Mouse (Mus musculus) lung, postnatal 0 days (tissue): Measurements from ENCODE around the gene Mrpl28. TPM values are rescaled to one million over a fixed set of nuclear protein-coding genes. Genes with fewer than 3 reads are reported as not detected.

Experiments
- ATAC-seq: fragments of 200-750 bp; cut with Nextera tagmentation; 2 replicates; pipeline ENCODE4 v1.8.0; 2017; ENCODE audit warnings: moderate library complexity
- DNase-seq: peaks from one replicate; pipeline ENCODE4 v3.0.0-alpha.2; 2016; ENCODE audit warnings: low spot score
- H3K27ac ChIP-seq: fragments of 300-500 bp; sonication (generic); 2 replicates; pipeline ENCODE4 v1.5.1; 2014; ENCODE audit warnings: antibody characterized with exemption, mild to moderate bottlenecking, low read length, mixed read lengths
- H3K27me3 ChIP-seq: fragments of 300-500 bp; sonication (generic); replicated peaks from 2 replicates; pipeline ENCODE4 v1.6.1; 2014; ENCODE audit warnings: low read length, mixed read lengths; ENCODE audit not compliant: insufficient read depth
- H3K36me3 ChIP-seq: fragments of 300-500 bp; sonication (generic); 2 replicates; pipeline ENCODE4 v1.6.1; 2014; ENCODE audit warnings: low read length, mixed read lengths; ENCODE audit not compliant: insufficient read depth
- H3K4me1 ChIP-seq: fragments of 300-500 bp; sonication (generic); 2 replicates; pipeline ENCODE4 v1.6.1; 2014; ENCODE audit warnings: antibody characterized with exemption, low read depth, low read length, mixed read lengths; ENCODE audit not compliant: insufficient read depth
- H3K4me2 ChIP-seq: fragments of 300-500 bp; sonication (generic); replicated peaks from 2 replicates; pipeline ENCODE4 v1.6.1; 2014; ENCODE audit warnings: low read depth, mild to moderate bottlenecking, low read length, moderate library complexity, mixed read lengths
- H3K4me3 ChIP-seq: fragments of 300-500 bp; sonication (generic); 2 replicates; pipeline ENCODE4 v1.5.1; 2014; ENCODE audit warnings: low read depth, low read length
- H3K9ac ChIP-seq: fragments of 300-500 bp; sonication (generic); replicated peaks from 2 replicates; pipeline ENCODE4 v1.6.1; 2014; ENCODE audit warnings: low read depth, mild to moderate bottlenecking
- H3K9me3 ChIP-seq: fragments of 300-500 bp; sonication (generic); 2 replicates; pipeline ENCODE4 v1.6.1; 2016; ENCODE audit warnings: low read length, mixed read lengths
- CTCF ChIP-seq: IDR thresholded peaks from 2 replicates; pipeline ENCODE4 v1.5.1; 2016; ENCODE audit warnings: antibody characterized with exemption, mild to moderate bottlenecking
- EP300 ChIP-seq: IDR thresholded peaks from 2 replicates; pipeline ENCODE4 v1.6.1; 2016; ENCODE audit warnings: antibody characterized with exemption, mild to moderate bottlenecking, control low read depth
- WGBS: fragments of 180-500 bp; shearing (Covaris S2); extraction: QIAGEN DNeasy Blood & Tissue Kit; methylation state at CpG from one replicate; pipeline ENCODE4 v1.1.7; 2014; 5-methylcytosine and 5-hydroxymethylcytosine counted together
- polyA plus RNA-seq: library from polyadenylated mRNA; unstranded; fragments of >200 nt; fragmentation: Nextera tagmentation; extraction: Ambion mirVana; gene quantifications from 2 replicates; pipeline ENCODE4 v1.2.1, GENCODE M21; 2015

Gene Mrpl28
- polyA plus RNA-seq, 1 experiment from 2014 or later, result 110 TPM

- Histone ChIP-seq H3K27ac (no peak overlapping the region), H3K4me2 (no peak overlapping the region), H3K27me3 (0 out of 2 replicates have a peak, but pooled peaks cover 6% of the 10 kb centered on the region), H3K36me3 (no peaks in the 10 kb centered on the region), H3K4me1 (peaks cover 7% of the 10 kb centered on the region), H3K9me3 (no peaks in the 10 kb centered on the region), H3K9ac (no peak overlapping the region), H3K4me3 (no peak overlapping the region)
- DNase-seq, result peak; percentile 84
- WGBS, result 38% methylated on average over 32 of the region's 33 CpGs
- TF ChIP-seq CTCF (peak; percentile 91), EP300 (no peak)
- ATAC-seq, result peak; percentile 58
Observed at GRCm38 (mm10) chr17:26119766-26120710, 3.3 kb upstream of the Mrpl28 start.

- peaks cover 3% of the 10 kb centered on the region; the same call in 1 of the 2 replicates for H3K36me3 ChIP-seq
- 49% methylated on average over 5 of the region's 5 CpGs for WGBS
Observed at GRCm38 (mm10) chr17:26122431-26123140, 714 bp upstream of the Mrpl28 start.

GRCm38 (mm10) chr17:26124560-26124959 is 1.3 kb downstream of the Mrpl28 start:
- Histone ChIP-seq H3K4me1 (peaks cover 7% of the 10 kb centered on the region), H3K9me3 (no peaks in the 10 kb centered on the region), H3K4me2 (peak overlapping the region; percentile 87), H3K27ac (no peak overlapping the region), H3K9ac (peak overlapping the region; percentile 72), H3K36me3 (peaks cover 3% of the 10 kb centered on the region), H3K4me3 (no peak overlapping the region), H3K27me3 (no peaks in the 10 kb centered on the region)
- no peak for DNase-seq
- 77% methylated on average over 7 of the region's 7 CpGs for WGBS
- ATAC-seq, result no peak
- no peak for TF ChIP-seq EP300

More at GRCm38 (mm10) chr17:26122431-26123140, 714 bp upstream of the Mrpl28 start:
- DNase-seq (no peak), ATAC-seq (no peak)
- no peak overlapping the region for H3K27ac ChIP-seq
- TF ChIP-seq EP300 (no peak), CTCF (no peak)
- peaks cover 7% of the 10 kb centered on the region for H3K4me1 ChIP-seq
- no peaks in the 10 kb centered on the region for H3K9me3 ChIP-seq
- no peak overlapping the region for H3K4me3 ChIP-seq
- no peaks in the 10 kb centered on the region for H3K27me3 ChIP-seq
- no peak overlapping the region for H3K9ac ChIP-seq
- H3K4me2 ChIP-seq, result no peak overlapping the region

GRCm38 (mm10) chr17:26125226-26125625 is 1.9 kb downstream of the Mrpl28 start:
- no peak for ATAC-seq
- 89% methylated on average over 10 of the region's 10 CpGs for WGBS

GRCm38 (mm10) chr17:26131062-26131732 is 7.9 kb downstream of the Mrpl28 start:
- Histone ChIP-seq H3K36me3 (peaks cover 3% of the 10 kb centered on the region), H3K4me1 (no peaks in the 10 kb centered on the region), H3K27me3 (no peaks in the 10 kb centered on the region), H3K27ac (no peak overlapping the region), H3K9ac (no peak overlapping the region), H3K4me3 (no peak overlapping the region), H3K9me3 (no peaks in the 10 kb centered on the region), H3K4me2 (no peak overlapping the region)
- no peak for DNase-seq
- no peak for TF ChIP-seq EP300
- TF ChIP-seq CTCF, result no peak
- 85% methylated on average over 18 of the region's 18 CpGs for WGBS
- no peak for ATAC-seq

More at GRCm38 (mm10) chr17:26125226-26125625, 1.9 kb downstream of the Mrpl28 start:
- Histone ChIP-seq H3K27me3 (no peaks in the 10 kb centered on the region), H3K27ac (no peak overlapping the region), H3K9ac (no peak overlapping the region), H3K4me3 (no peak overlapping the region), H3K36me3 (peaks cover 3% of the 10 kb centered on the region), H3K9me3 (no peaks in the 10 kb centered on the region), H3K4me2 (no peak overlapping the region), H3K4me1 (peaks cover 7% of the 10 kb centered on the region)
- DNase-seq, result no peak
- TF ChIP-seq CTCF (no peak), EP300 (no peak)
